Comparison of ENCODE assay signal across 20 mouse cellular contexts in the genomic region with DNA sequence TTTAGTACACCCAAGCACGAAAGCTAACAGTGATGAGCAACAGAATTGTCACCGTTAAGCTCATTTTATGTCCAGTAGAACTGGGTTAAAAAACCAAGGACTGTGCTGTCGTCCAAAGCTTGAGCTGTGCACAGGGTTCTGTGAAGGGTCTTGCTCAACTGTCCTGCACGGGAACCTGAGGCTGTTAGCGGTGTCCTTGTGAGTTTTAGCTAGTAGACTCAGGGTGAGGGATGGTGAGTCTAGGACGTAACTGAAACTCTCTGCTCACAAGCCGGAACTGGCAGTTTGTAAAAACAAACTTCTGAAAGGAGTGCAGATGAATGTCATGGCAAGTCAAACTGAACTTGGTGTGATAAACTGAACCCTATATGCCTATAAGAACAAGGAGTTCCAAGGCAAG.
DNase-seq lines count a peak whose midpoint lies in the region; ATAC-seq and TF ChIP-seq lines count a peak whose summit lies in the region.
"Had no signal": no experiment of that assay in that cellular context is flagged by ENCODE, and none has a peak within 500 bp of the region (broad histone marks: within the 10 kb centered on the region; RNA-seq: fewer than 3 reads in every experiment).

No protein-coding gene starts in this region.

- no peaks in the 10 kb centered on the region for H3K27me3 ChIP-seq in midbrain, embryonic 11.5 days (ENCODE audit: control insufficient read depth, insufficient read depth, low read length)
- no peaks in the 10 kb centered on the region for H3K27me3 ChIP-seq in midbrain, embryonic 13.5 days
- H3K27me3 ChIP-seq in G1E (ENCODE audit: insufficient read depth, low read length): no peaks in the 10 kb centered on the region
- H3K27me3 ChIP-seq: forebrain, embryonic 13.5 days; heart, embryonic 15.5 days; hindbrain, embryonic 13.5 days had no signal

- no peaks in the 10 kb centered on the region for H3K36me3 ChIP-seq in midbrain, embryonic 11.5 days (ENCODE audit: control insufficient read depth, insufficient read depth, low read length)
- H3K36me3 ChIP-seq in midbrain, embryonic 13.5 days: no peaks in the 10 kb centered on the region
- no peaks in the 10 kb centered on the region for H3K36me3 ChIP-seq in G1E (replicated peaks)
- H3K36me3 ChIP-seq: embryonic facial prominence, embryonic 10.5 days; heart, embryonic 15.5 days; hindbrain, embryonic 13.5 days had no signal

- peaks cover 4% of the 10 kb centered on the region; the same call in 1 of the 2 replicates for H3K4me1 ChIP-seq in midbrain, embryonic 11.5 days (ENCODE audit: control insufficient read depth, insufficient read depth, low read length)
- peaks cover 14% of the 10 kb centered on the region for H3K4me1 ChIP-seq in midbrain, embryonic 13.5 days (replicated peaks)
- peaks cover 72% of the 10 kb centered on the region for H3K4me1 ChIP-seq in G1E (ENCODE audit: insufficient read depth, low read depth, low read length)

- H3K9me3 ChIP-seq in midbrain, embryonic 11.5 days (ENCODE audit: control insufficient read depth, low read length): no peaks in the 10 kb centered on the region
- H3K9me3 ChIP-seq in midbrain, embryonic 13.5 days: no peaks in the 10 kb centered on the region
- H3K9me3 ChIP-seq in G1E (replicated peaks): no peaks in the 10 kb centered on the region
- H3K9me3 ChIP-seq: embryonic facial prominence, embryonic 10.5 days; forebrain, embryonic 13.5 days; heart, embryonic 15.5 days; hindbrain, embryonic 13.5 days had no signal

- no peak overlapping the region for H3K4me2 ChIP-seq in midbrain, embryonic 11.5 days
- no peak overlapping the region for H3K4me2 ChIP-seq in midbrain, embryonic 13.5 days (replicated peaks)
- H3K4me2 ChIP-seq: forebrain, embryonic 13.5 days; heart, embryonic 11.5 days; heart, embryonic 15.5 days; hindbrain, embryonic 13.5 days had no signal

- H3K4me3 ChIP-seq in midbrain, embryonic 11.5 days (ENCODE audit: low read depth, low read length): no peak overlapping the region
- H3K4me3 ChIP-seq in midbrain, embryonic 13.5 days (replicated peaks): no peak overlapping the region
- H3K4me3 ChIP-seq in G1E (ENCODE audit: low read depth, low read length): peak overlapping the region; percentile 36; the same call in 1 of the 2 replicates
- H3K4me3 ChIP-seq: embryonic facial prominence, embryonic 10.5 days; forebrain, embryonic 13.5 days; heart, adult 2 months; heart, embryonic 15.5 days; hindbrain, embryonic 13.5 days had no signal

- no peak overlapping the region for H3K9ac ChIP-seq in midbrain, embryonic 11.5 days (ENCODE audit: low read length)
- H3K9ac ChIP-seq in midbrain, embryonic 13.5 days (replicated peaks): no peak overlapping the region
- H3K9ac ChIP-seq: forebrain, embryonic 13.5 days; forebrain, postnatal 0 days; heart, embryonic 15.5 days; hindbrain, embryonic 13.5 days had no signal

- no peak for TF ChIP-seq CTCF in G1E (IDR thresholded peaks at IDR 0.05; ENCODE audit: low read depth, low read length)

- H3K27ac ChIP-seq in midbrain, embryonic 11.5 days (ENCODE audit: low read depth, low read length): no peak overlapping the region
- H3K27ac ChIP-seq in midbrain, embryonic 13.5 days: no peak overlapping the region
- H3K27ac ChIP-seq: embryonic facial prominence, embryonic 10.5 days; forebrain, embryonic 13.5 days; heart, adult 2 months; heart, embryonic 15.5 days; hindbrain, embryonic 13.5 days; hindbrain, postnatal 0 days had no signal

- no peak for ATAC-seq in midbrain, embryonic 11.5 days (ENCODE audit: low FRiP score)
- no peak for ATAC-seq in midbrain, embryonic 13.5 days
- ATAC-seq in G1E (ENCODE audit: extremely low read depth, insufficient number of reproducible peaks, low FRiP score, poor library complexity, severe bottlenecking): no peak
- ATAC-seq in CD4-positive, CD25-positive, alpha-beta regulatory T cell, adult 4 months: no peak
- ATAC-seq: forebrain, embryonic 13.5 days; forebrain, postnatal 0 days; hindbrain, postnatal 0 days had no signal

- WGBS in midbrain, embryonic 11.5 days: 82% methylated on average over 7 of the region's 7 CpGs
- 91% methylated on average over 7 of the region's 7 CpGs for WGBS in midbrain, embryonic 13.5 days

- peak; percentile 23 to 45 for DNase-seq in adrenal gland, postnatal 36 days
- DNase-seq in adrenal gland, adult 18-20 months (ENCODE audit: low spot score in 2 of 2): no peak
- peak; percentile 37 for DNase-seq in midbrain, embryonic 11.5 days (ENCODE audit: low spot score, missing footprints)
- DNase-seq in G1E (ENCODE audit: low spot score): no peak
- DNase-seq in T-cell, adult 2 months (ENCODE audit: low spot score): peak; percentile 32
- no peak for DNase-seq in right cerebral cortex, postnatal 4 days
- DNase-seq: cerebellum, adult 2 months; cerebellum, postnatal 10 days; forebrain, postnatal 0 days; gastrocnemius, postnatal 14 days; heart, adult 2 months; heart, postnatal 14 days had no signal

Comparison
In these comparisons a context has a peak if more than half of its experiments do, and no peak if none do; other contexts are left out.
1. DNase-seq: peak in adrenal gland, postnatal 36 days (2 of 2), midbrain, embryonic 11.5 days (single experiment) and T-cell, adult 2 months (single experiment); none in adrenal gland, adult 18-20 months (0 of 2), G1E (single experiment) and right cerebral cortex, postnatal 4 days (single experiment).